Mouse (Mus musculus) left cerebral cortex, adult 18-20 months (tissue): ENCODE measurements around the gene Gm4791. TPM values are rescaled to one million over a fixed set of nuclear protein-coding genes. Genes with fewer than 3 reads are reported as not detected.

Experiments used
- DNase-seq, 2 experiments: peaks; one replicate each; pipeline ENCODE4 v3.0.0; 2021 to 2022; ENCODE audit warnings: low spot score in 2 of 2, mixed read lengths in 1 of 2
- long read RNA-seq, 2 experiments: library from polyadenylated mRNA; stranded (forward); transcript quantifications; one replicate each; pipeline ENCODE4 v2.0.0; 2021
- total RNA-seq, 2 experiments: library from RNA; stranded (reverse); gene quantifications; 2 replicates each; pipeline ENCODE4 v1.2.3; 2021

The Gm4791 gene
- total RNA-seq, result not detected
- long read RNA-seq, experiment 1, result 0 reads
- long read RNA-seq, experiment 2, result 0 reads

DNA sequence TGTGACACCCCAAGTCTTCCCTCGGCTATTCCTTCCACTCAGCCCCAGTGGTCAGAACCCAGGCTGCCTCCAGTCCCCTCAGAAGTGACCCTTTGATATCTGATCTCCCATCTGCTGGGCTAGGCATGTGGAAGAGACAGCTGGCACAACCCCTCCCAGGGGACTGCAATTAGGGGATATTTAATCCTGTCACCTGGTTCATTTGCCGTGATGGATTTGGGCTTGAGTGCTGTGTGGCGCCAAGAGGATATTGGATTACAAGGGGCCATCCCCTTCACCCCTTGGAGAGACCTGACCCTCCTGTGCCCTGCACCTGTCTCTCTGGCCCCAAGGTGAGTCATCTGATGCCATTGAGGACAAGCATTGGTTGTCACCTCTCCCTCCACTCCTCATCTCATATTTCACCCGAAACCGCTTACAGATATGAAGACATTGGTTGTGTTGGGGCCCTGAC is at the start of gene Gm4791:
Gene Gm4791 (plus strand): TSS at position 404 of the 454 bp plus-strand sequence.
- DNase-seq, result no peak

DNA sequence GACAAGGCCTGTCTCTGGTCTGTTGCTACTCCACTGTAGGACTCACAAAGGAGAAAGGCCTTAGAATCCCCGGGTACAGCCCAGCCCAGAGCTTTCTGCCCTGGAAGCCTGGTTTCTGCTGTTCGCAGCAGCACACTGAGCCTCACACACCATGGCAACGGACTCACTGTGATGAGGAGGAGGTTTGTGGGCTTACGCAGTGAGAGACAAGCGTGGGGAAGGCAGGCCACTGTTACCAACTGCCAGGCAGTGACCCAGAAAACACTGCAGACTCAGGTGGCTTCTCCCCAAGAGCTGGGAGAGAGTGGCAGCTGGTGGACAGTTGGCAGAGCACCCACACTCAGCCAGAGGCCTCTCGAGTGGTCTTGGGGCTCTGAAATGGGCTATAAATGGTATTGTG is 42.3 kb upstream of the Gm4791 start:
- peak; percentile 52 to 77 for DNase-seq

- no peak for DNase-seq
Observed at GRCm38 (mm10) chr9:46957420-46957950, 41.1 kb upstream of the Gm4791 start.

DNA sequence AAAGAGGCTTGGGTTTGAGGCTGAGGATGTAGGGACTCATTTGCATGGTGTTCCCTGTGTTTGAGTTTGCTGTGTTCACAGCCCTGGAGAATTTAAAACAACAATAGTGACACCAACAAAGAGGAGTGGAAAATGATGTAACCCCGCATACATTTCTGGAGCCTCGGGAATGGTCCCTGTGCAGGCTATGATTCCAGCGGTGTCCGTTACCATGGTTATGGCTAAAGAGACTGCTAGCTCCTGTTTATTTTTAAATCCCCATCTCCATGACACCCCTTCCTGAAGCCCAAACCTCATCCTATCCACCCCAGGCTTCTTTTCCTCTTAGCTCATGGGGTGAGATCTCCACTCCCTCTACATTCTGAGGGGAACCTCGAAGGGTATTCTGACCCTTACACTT is 32.5 kb upstream of the Gm4791 start:
- DNase-seq, result no peak

DNA sequence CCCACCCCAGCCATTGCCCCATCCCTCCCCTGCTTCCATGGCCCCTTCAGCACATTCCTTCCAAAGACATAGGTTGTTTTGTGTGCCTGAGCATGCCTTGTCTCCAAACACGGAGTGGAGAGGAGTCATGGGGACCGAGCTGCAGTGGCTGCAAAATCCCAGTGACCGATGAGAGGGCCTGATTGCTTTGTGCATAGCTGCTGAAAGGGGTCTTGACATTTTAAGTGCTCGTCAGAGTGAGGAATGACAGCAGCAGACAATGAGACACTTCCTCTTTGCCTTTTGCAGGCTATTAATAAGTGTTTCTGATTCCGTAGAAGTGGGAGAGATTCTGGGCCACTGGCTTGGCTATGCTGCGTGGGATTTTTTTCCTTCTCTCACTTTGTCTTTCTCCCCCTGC is 29.6 kb upstream of the Gm4791 start:
- DNase-seq, result no peak

DNA sequence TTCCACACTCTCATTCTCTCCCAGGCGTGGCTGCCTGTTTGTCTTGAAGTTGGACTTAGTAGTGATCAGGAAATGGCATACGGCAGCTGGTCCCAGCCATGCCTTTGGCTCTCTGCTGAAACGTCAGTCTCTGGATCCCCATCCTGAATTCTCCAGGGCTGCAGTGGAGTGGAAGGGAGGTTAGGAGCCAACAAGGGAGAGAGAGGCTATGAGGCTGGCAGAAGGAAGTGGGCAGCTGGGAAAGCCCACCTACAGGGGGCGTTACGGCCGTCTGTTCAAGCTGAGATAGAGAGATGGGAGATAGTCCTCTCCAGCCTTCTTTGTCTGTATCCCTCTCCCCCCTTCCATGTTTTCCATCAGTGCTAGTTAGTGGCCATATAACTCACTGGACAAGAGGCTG is 29.1 kb upstream of the Gm4791 start:
- DNase-seq, result no peak

- DNase-seq, result no peak
Observed at GRCm38 (mm10) chr9:46978806-46979205, 19.7 kb upstream of the Gm4791 start.

DNA sequence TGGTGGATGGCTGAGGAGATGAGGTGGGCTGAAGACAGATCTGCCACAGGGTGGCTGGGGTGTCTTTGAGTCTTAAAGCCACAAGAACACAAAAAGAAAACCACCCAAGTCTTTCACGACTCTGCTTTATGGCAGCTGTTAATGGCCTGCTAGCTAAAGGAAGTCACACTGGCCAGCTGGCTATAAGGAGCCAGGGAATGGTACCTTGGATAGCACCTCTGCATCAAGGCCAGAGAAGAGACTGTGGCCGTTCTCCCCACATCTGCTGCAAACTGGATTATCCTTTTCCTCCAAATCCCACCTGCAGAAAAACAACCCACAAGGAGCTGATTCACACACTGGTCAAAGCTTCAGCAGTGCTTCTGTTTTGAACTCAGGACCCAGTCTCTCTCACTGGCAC is 18.4 kb upstream of the Gm4791 start:
- no peak for DNase-seq

- DNase-seq, result no peak
Observed at GRCm38 (mm10) chr9:46983471-46983870, 15.1 kb upstream of the Gm4791 start.

- DNase-seq, result no peak
Observed at GRCm38 (mm10) chr9:47041569-47041968, 43.0 kb downstream of the Gm4791 start.
